Mouse (Mus musculus) forebrain, embryonic 16.5 days (tissue): ENCODE measurements around the gene Parpbp. TPM values are rescaled to one million over a fixed set of nuclear protein-coding genes. Genes with fewer than 3 reads are reported as not detected.

ENCODE experiments used
- ATAC-seq: fragments of 200-750 bp; cut with Nextera tagmentation; 2 replicates; pipeline ENCODE4 v1.8.0; 2017; ENCODE audit warnings: mild to moderate bottlenecking, moderate library complexity
- H3K27ac ChIP-seq: fragments of 300-500 bp; sonication (generic); 2 replicates; pipeline ENCODE4 v1.5.1; 2014; ENCODE audit warnings: low read length, control low read depth
- H3K27me3 ChIP-seq: fragments of 300-500 bp; sonication (generic); replicated peaks from 2 replicates; pipeline ENCODE4 v1.6.1; 2014; ENCODE audit warnings: low read length; ENCODE audit not compliant: control insufficient read depth, insufficient read depth
- H3K36me3 ChIP-seq: fragments of 300-500 bp; sonication (generic); 2 replicates; pipeline ENCODE4 v1.6.1; 2014; ENCODE audit not compliant: control insufficient read depth, insufficient read depth
- H3K4me1 ChIP-seq: fragments of 300-500 bp; sonication (generic); replicated peaks from 2 replicates; pipeline ENCODE4 v1.6.1; 2014; ENCODE audit warnings: low read length; ENCODE audit not compliant: control insufficient read depth, insufficient read depth
- H3K4me2 ChIP-seq: fragments of 300-500 bp; sonication (generic); 2 replicates; pipeline ENCODE4 v1.6.1; 2014; ENCODE audit warnings: mild to moderate bottlenecking, low read length, control low read depth
- H3K4me3 ChIP-seq: fragments of 300-500 bp; sonication (generic); replicated peaks from 2 replicates; pipeline ENCODE4 v1.5.1; 2014; ENCODE audit warnings: mild to moderate bottlenecking, low read length, control low read depth
- H3K9ac ChIP-seq: fragments of 300-500 bp; sonication (generic); replicated peaks from 2 replicates; pipeline ENCODE4 v1.6.1; 2014; ENCODE audit warnings: low read depth, low read length, control low read depth
- H3K9me3 ChIP-seq: fragments of 300-500 bp; sonication (generic); 2 replicates; pipeline ENCODE4 v1.6.1; 2016; ENCODE audit warnings: low read length; ENCODE audit not compliant: control insufficient read depth
- WGBS: fragments of 180-500 bp; shearing (Covaris S2); extraction: QIAGEN DNeasy Blood & Tissue Kit; methylation state at CpG from one replicate; pipeline ENCODE4 v1.1.7; 2014; 5-methylcytosine and 5-hydroxymethylcytosine counted together
- polyA plus RNA-seq: library from polyadenylated mRNA; unstranded; fragments of >200 nt; fragmentation: Nextera tagmentation; extraction: Ambion mirVana; gene quantifications from 2 replicates; pipeline ENCODE4 v1.2.1, GENCODE M21; 2015

The Parpbp gene
- polyA plus RNA-seq, 1 experiment from 2014 or later: 4.1 TPM

- Histone ChIP-seq H3K4me1 (no peaks in the 10 kb centered on the region), H3K27ac (no peak overlapping the region), H3K4me3 (no peak overlapping the region), H3K9ac (no peak overlapping the region), H3K27me3 (no peaks in the 10 kb centered on the region), H3K4me2 (no peak overlapping the region), H3K36me3 (no peaks in the 10 kb centered on the region), H3K9me3 (no peaks in the 10 kb centered on the region)
- ATAC-seq: no peak
Measured at GRCm38 (mm10) chr10:88119721-88120120, 27.0 kb downstream of the Parpbp start.

- peak; percentile 65; the same call in 1 of the 2 replicates for ATAC-seq
- Histone ChIP-seq H3K27me3 (no peaks in the 10 kb centered on the region), H3K9ac (no peak overlapping the region), H3K9me3 (no peaks in the 10 kb centered on the region), H3K4me2 (no peak overlapping the region), H3K4me3 (no peak overlapping the region), H3K36me3 (no peaks in the 10 kb centered on the region), H3K27ac (no peak overlapping the region), H3K4me1 (0 out of 2 replicates have a peak, but pooled peaks cover 2% of the 10 kb centered on the region)
- 60% methylated on average over 2 of the region's 2 CpGs for WGBS
Measured at GRCm38 (mm10) chr10:88113290-88113689, 33.5 kb downstream of the Parpbp start.

GRCm38 (mm10) chr10:88106169-88106568, 40.6 kb downstream of the Parpbp start:
- WGBS: 97% methylated on average over 2 of the region's 2 CpGs
- Histone ChIP-seq H3K4me2 (no peak overlapping the region), H3K4me3 (no peak overlapping the region), H3K27ac (no peak overlapping the region), H3K9ac (no peak overlapping the region), H3K9me3 (no peaks in the 10 kb centered on the region), H3K4me1 (no peaks in the 10 kb centered on the region), H3K27me3 (no peaks in the 10 kb centered on the region), H3K36me3 (no peaks in the 10 kb centered on the region)
- no peak for ATAC-seq

GRCm38 (mm10) chr10:88090772-88091171, 56.0 kb downstream of the Parpbp start, which contains the start of gene Pmch:
Gene Pmch, plus strand, starts transcription at chr10:88091072.
- H3K9ac ChIP-seq: no peak within 1 kb of the TSS
- H3K36me3 ChIP-seq: no peaks in the 10 kb centered on the region
- 14% methylated on average over 5 of the region's 5 CpGs for WGBS
- no peak within 1 kb of the TSS for H3K4me2 ChIP-seq
- no peak within 1 kb of the TSS for H3K4me3 ChIP-seq
- no peaks in the 10 kb centered on the region for H3K27me3 ChIP-seq
- no peaks in the 10 kb centered on the region for H3K4me1 ChIP-seq
- H3K9me3 ChIP-seq: no peaks in the 10 kb centered on the region
- H3K27ac ChIP-seq: no peak within 1 kb of the TSS
- ATAC-seq: no peak

GRCm38 (mm10) chr10:88067377-88067776, 79.4 kb downstream of the Parpbp start:
- Histone ChIP-seq H3K9ac (no peak overlapping the region), H3K4me1 (no peaks in the 10 kb centered on the region), H3K27me3 (no peaks in the 10 kb centered on the region), H3K4me3 (no peak overlapping the region), H3K9me3 (no peaks in the 10 kb centered on the region), H3K4me2 (no peak overlapping the region), H3K36me3 (no peaks in the 10 kb centered on the region), H3K27ac (no peak overlapping the region)
- ATAC-seq: no peak
- WGBS: 81% methylated on average over 3 of the region's 3 CpGs

GRCm38 (mm10) chr10:88064872-88065271, 81.9 kb downstream of the Parpbp start:
- Histone ChIP-seq H3K4me1 (no peaks in the 10 kb centered on the region), H3K27ac (no peak overlapping the region), H3K36me3 (no peaks in the 10 kb centered on the region), H3K4me3 (no peak overlapping the region), H3K9ac (no peak overlapping the region), H3K27me3 (no peaks in the 10 kb centered on the region), H3K9me3 (no peaks in the 10 kb centered on the region), H3K4me2 (no peak overlapping the region)
- 86% methylated on average over 2 of the region's 2 CpGs for WGBS
- no peak for ATAC-seq

GRCm38 (mm10) chr10:88063436-88063835, 83.3 kb downstream of the Parpbp start:
- Histone ChIP-seq H3K4me3 (no peak overlapping the region), H3K9me3 (no peaks in the 10 kb centered on the region), H3K27ac (no peak overlapping the region), H3K27me3 (no peaks in the 10 kb centered on the region), H3K4me1 (no peaks in the 10 kb centered on the region), H3K4me2 (no peak overlapping the region), H3K36me3 (no peaks in the 10 kb centered on the region), H3K9ac (no peak overlapping the region)
- WGBS: 79% methylated on average over 4 of the region's 4 CpGs
- ATAC-seq: no peak

GRCm38 (mm10) chr10:88056950-88057649, 89.6 kb downstream of the Parpbp start:
- Histone ChIP-seq H3K9ac (no peak overlapping the region), H3K4me1 (no peaks in the 10 kb centered on the region), H3K36me3 (no peaks in the 10 kb centered on the region), H3K27ac (no peak overlapping the region), H3K9me3 (no peaks in the 10 kb centered on the region), H3K4me3 (no peak overlapping the region), H3K4me2 (no peak overlapping the region), H3K27me3 (no peaks in the 10 kb centered on the region)
- 67% methylated on average over 14 of the region's 14 CpGs for WGBS
- ATAC-seq: peak; percentile 96

DNA sequence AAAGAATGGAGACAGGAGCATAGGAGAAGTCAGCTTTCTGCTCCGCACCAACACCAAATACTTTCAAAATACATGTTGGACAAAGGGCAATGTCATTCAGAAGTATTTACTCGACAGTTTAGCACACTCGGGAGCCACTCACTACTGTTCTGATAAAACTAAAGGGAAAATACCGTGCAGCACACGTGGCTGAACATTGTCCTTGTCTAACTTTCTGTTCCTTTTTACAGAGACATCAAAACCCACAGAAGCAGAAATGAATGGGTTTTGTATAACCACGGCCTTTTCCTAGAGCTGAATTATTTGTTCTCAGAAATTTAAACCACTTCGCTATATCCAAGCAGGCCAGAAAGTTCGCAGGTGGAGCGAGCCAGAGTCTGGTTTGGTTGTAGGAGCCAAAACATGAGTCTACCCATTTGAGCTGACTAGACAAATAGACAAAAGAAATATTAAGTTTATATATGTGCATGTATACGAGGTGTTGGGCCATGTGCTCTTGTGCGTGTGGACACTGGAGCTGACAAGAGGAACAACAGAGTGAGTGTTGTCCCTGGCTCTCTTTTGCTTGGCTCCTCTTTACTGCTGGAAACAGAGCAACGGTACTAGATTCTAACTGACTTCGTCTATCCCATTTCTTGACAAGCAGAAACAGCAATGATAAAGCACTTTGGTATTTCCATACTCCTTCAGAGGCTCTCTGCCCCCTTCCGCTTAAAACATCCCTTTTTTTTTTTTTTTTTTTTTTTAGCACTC, 92.3 kb downstream of the Parpbp start:
- ATAC-seq: no peak
- 81% methylated on average over 14 of the region's 14 CpGs for WGBS

More for the DNA sequence above, 92.3 kb downstream of the Parpbp start:
- no peak overlapping the region for H3K9ac ChIP-seq
- no peaks in the 10 kb centered on the region for H3K4me1 ChIP-seq
- H3K9me3 ChIP-seq: no peaks in the 10 kb centered on the region
- H3K4me2 ChIP-seq: no peak overlapping the region
- no peak overlapping the region for H3K4me3 ChIP-seq
- H3K36me3 ChIP-seq: no peaks in the 10 kb centered on the region
- H3K27ac ChIP-seq: no peak overlapping the region
- no peaks in the 10 kb centered on the region for H3K27me3 ChIP-seq
